Mouse (Mus musculus) midbrain, embryonic 15.5 days (tissue): ENCODE data around the gene Syvn1. TPM values are rescaled to one million over a fixed set of nuclear protein-coding genes. Genes with fewer than 3 reads are reported as not detected.
"Not testable (repeated sequence)": the region's sequence is repeated elsewhere in the genome, so short reads cannot be mapped to it uniquely, and the experiment has no call there.

Experiments
- ATAC-seq: fragments of 200-750 bp; cut with Nextera tagmentation; replicated peaks from 2 replicates; pipeline ENCODE4 v1.8.0; 2017; ENCODE audit warnings: moderate TSS enrichment
- H3K27ac ChIP-seq: fragments of 300-500 bp; sonication (generic); 2 replicates; pipeline ENCODE4 v1.5.1; 2015; ENCODE audit warnings: mild to moderate bottlenecking, inconsistent platforms
- H3K27me3 ChIP-seq: fragments of 300-500 bp; sonication (generic); replicated peaks from 2 replicates; pipeline ENCODE4 v1.6.1; 2015; ENCODE audit warnings: inconsistent platforms
- H3K36me3 ChIP-seq: fragments of 300-500 bp; sonication (generic); replicated peaks from 2 replicates; pipeline ENCODE4 v1.6.1; 2015; ENCODE audit warnings: inconsistent platforms
- H3K4me1 ChIP-seq: fragments of 300-500 bp; sonication (generic); 2 replicates; pipeline ENCODE4 v1.6.1; 2015; ENCODE audit warnings: inconsistent platforms
- H3K4me2 ChIP-seq: fragments of 300-500 bp; sonication (generic); 2 replicates; pipeline ENCODE4 v1.6.1; 2015; ENCODE audit warnings: inconsistent platforms, mild to moderate bottlenecking, moderate library complexity
- H3K4me3 ChIP-seq: fragments of 300-500 bp; sonication (generic); 2 replicates; pipeline ENCODE4 v1.5.1; 2015; ENCODE audit warnings: mild to moderate bottlenecking, inconsistent platforms
- H3K9ac ChIP-seq: fragments of 300-500 bp; sonication (generic); 2 replicates; pipeline ENCODE4 v1.6.1; 2015; ENCODE audit warnings: mild to moderate bottlenecking, inconsistent platforms
- H3K9me3 ChIP-seq: fragments of 300-500 bp; sonication (generic); 2 replicates; pipeline ENCODE4 v1.6.1; 2016; ENCODE audit warnings: inconsistent platforms
- WGBS: fragments of 180-500 bp; shearing (Covaris S2); methylation state at CpG from one replicate; pipeline ENCODE4 v1.1.7; 2015; ENCODE audit warnings: mixed read lengths; 5-methylcytosine and 5-hydroxymethylcytosine counted together
- polyA plus RNA-seq: library from polyadenylated mRNA; unstranded; fragments of >200 nt; fragmentation: Nextera tagmentation; extraction: Ambion mirVana; gene quantifications from 2 replicates; pipeline ENCODE4 v1.2.1, GENCODE M21; 2015

The Syvn1 gene
- polyA plus RNA-seq, 1 experiment from 2014 or later: 39.3 TPM

GRCm38 (mm10) chr19:6020276-6020675, 26.1 kb upstream of the Syvn1 start:
- Histone ChIP-seq H3K9ac (no peak overlapping the region), H3K4me3 (no peak overlapping the region), H3K4me1 (peaks cover 6% of the 10 kb centered on the region; the same call in 1 of the 2 replicates), H3K27me3 (peaks cover 16% of the 10 kb centered on the region), H3K4me2 (no peak overlapping the region), H3K36me3 (no peaks in the 10 kb centered on the region), H3K9me3 (no peaks in the 10 kb centered on the region), H3K27ac (no peak overlapping the region)
- WGBS: 60% methylated on average over 3 of the region's 3 CpGs
- ATAC-seq: no peak

GRCm38 (mm10) chr19:6023059-6023458, 23.3 kb upstream of the Syvn1 start:
- H3K9me3 ChIP-seq: no peaks in the 10 kb centered on the region
- ATAC-seq: no peak
- H3K27me3 ChIP-seq: no peaks in the 10 kb centered on the region
- no peaks in the 10 kb centered on the region for H3K4me1 ChIP-seq
- no peaks in the 10 kb centered on the region for H3K36me3 ChIP-seq
- no peak overlapping the region for H3K9ac ChIP-seq
- H3K27ac ChIP-seq: no peak overlapping the region
- H3K4me3 ChIP-seq: no peak overlapping the region
- WGBS: 67% methylated on average over 8 of the region's 8 CpGs
- H3K4me2 ChIP-seq: no peak overlapping the region

- no peak overlapping the region for H3K27ac ChIP-seq
- H3K27me3 ChIP-seq: no peaks in the 10 kb centered on the region
- WGBS: 85% methylated on average over 7 of the region's 7 CpGs
- H3K4me3 ChIP-seq: no peak overlapping the region
- H3K9ac ChIP-seq: no peak overlapping the region
- H3K36me3 ChIP-seq: no peaks in the 10 kb centered on the region
- no peak for ATAC-seq
- no peak overlapping the region for H3K4me2 ChIP-seq
- H3K9me3 ChIP-seq: no peaks in the 10 kb centered on the region
- H3K4me1 ChIP-seq: no peaks in the 10 kb centered on the region
Observed at GRCm38 (mm10) chr19:6023930-6024329, 22.4 kb upstream of the Syvn1 start.

- Histone ChIP-seq H3K4me3 (no peak overlapping the region), H3K9ac (no peak overlapping the region), H3K9me3 (no peaks in the 10 kb centered on the region), H3K27me3 (no peaks in the 10 kb centered on the region), H3K4me2 (no peak overlapping the region), H3K27ac (no peak overlapping the region), H3K36me3 (no peaks in the 10 kb centered on the region), H3K4me1 (no peaks in the 10 kb centered on the region)
- 86% methylated on average over 6 of the region's 6 CpGs for WGBS
- ATAC-seq: no peak
Observed at GRCm38 (mm10) chr19:6028991-6029390, 17.4 kb upstream of the Syvn1 start.

GRCm38 (mm10) chr19:6029426-6029825, 16.9 kb upstream of the Syvn1 start:
- Histone ChIP-seq H3K9ac (no peak overlapping the region), H3K4me2 (no peak overlapping the region), H3K27ac (no peak overlapping the region), H3K4me3 (no peak overlapping the region), H3K36me3 (no peaks in the 10 kb centered on the region), H3K4me1 (no peaks in the 10 kb centered on the region), H3K27me3 (no peaks in the 10 kb centered on the region), H3K9me3 (no peaks in the 10 kb centered on the region)
- no peak for ATAC-seq
- 76% methylated on average over 9 of the region's 9 CpGs for whole genome bisulfite sequencing

- no peak for ATAC-seq
- WGBS: 77% methylated on average over 14 of the region's 14 CpGs
- Histone ChIP-seq H3K36me3 (no peaks in the 10 kb centered on the region), H3K27ac (no peak overlapping the region), H3K4me2 (no peak overlapping the region), H3K9ac (no peak overlapping the region), H3K9me3 (no peaks in the 10 kb centered on the region), H3K4me3 (no peak overlapping the region), H3K27me3 (no peaks in the 10 kb centered on the region), H3K4me1 (no peaks in the 10 kb centered on the region)
Observed at GRCm38 (mm10) chr19:6030520-6031280, 15.7 kb upstream of the Syvn1 start.

- Histone ChIP-seq H3K9ac (no peak overlapping the region), H3K4me2 (no peak overlapping the region), H3K4me1 (no peaks in the 10 kb centered on the region), H3K27ac (no peak overlapping the region), H3K9me3 (no peaks in the 10 kb centered on the region), H3K27me3 (no peaks in the 10 kb centered on the region), H3K4me3 (no peak overlapping the region), H3K36me3 (no peaks in the 10 kb centered on the region)
- ATAC-seq: no peak
- 82% methylated on average over 9 of the region's 9 CpGs for WGBS
Observed at GRCm38 (mm10) chr19:6035966-6036585, 10.3 kb upstream of the Syvn1 start.

- Histone ChIP-seq H3K9ac (no peak overlapping the region), H3K27ac (no peak overlapping the region), H3K9me3 (no peaks in the 10 kb centered on the region), H3K4me1 (no peaks in the 10 kb centered on the region), H3K36me3 (no peaks in the 10 kb centered on the region), H3K4me2 (no peak overlapping the region), H3K4me3 (no peak overlapping the region), H3K27me3 (no peaks in the 10 kb centered on the region)
- ATAC-seq: no peak
Observed at GRCm38 (mm10) chr19:6037695-6038094, 8.7 kb upstream of the Syvn1 start.

GRCm38 (mm10) chr19:6038326-6038725, 8.1 kb upstream of the Syvn1 start:
- Histone ChIP-seq H3K27ac (no peak overlapping the region), H3K4me3 (no peak overlapping the region), H3K27me3 (no peaks in the 10 kb centered on the region), H3K36me3 (no peaks in the 10 kb centered on the region), H3K4me2 (no peak overlapping the region), H3K4me1 (no peaks in the 10 kb centered on the region), H3K9ac (no peak overlapping the region), H3K9me3 (no peaks in the 10 kb centered on the region)
- 79% methylated on average over 7 of the region's 7 CpGs for WGBS
- no peak for ATAC-seq

- no peaks in the 10 kb centered on the region for H3K27me3 ChIP-seq
- no peak overlapping the region for H3K4me2 ChIP-seq
- no peaks in the 10 kb centered on the region for H3K36me3 ChIP-seq
- H3K9ac ChIP-seq: no peak overlapping the region
- peaks cover 4% of the 10 kb centered on the region for H3K4me1 ChIP-seq
- ATAC-seq: no peak
- no peak overlapping the region for H3K4me3 ChIP-seq
- no peak overlapping the region for H3K27ac ChIP-seq
- H3K9me3 ChIP-seq: no peaks in the 10 kb centered on the region
Observed at GRCm38 (mm10) chr19:6040002-6040401, 6.4 kb upstream of the Syvn1 start.

- Histone ChIP-seq H3K36me3 (no peaks in the 10 kb centered on the region), H3K9ac (no peak overlapping the region), H3K4me2 (no peak overlapping the region), H3K4me1 (peaks cover 12% of the 10 kb centered on the region), H3K27ac (no peak overlapping the region), H3K27me3 (no peaks in the 10 kb centered on the region), H3K4me3 (no peak overlapping the region), H3K9me3 (no peaks in the 10 kb centered on the region)
- no peak for ATAC-seq
- WGBS: 76% methylated on average over 9 of the region's 9 CpGs
Observed at GRCm38 (mm10) chr19:6042293-6042692, 4.1 kb upstream of the Syvn1 start.

- WGBS: 59% methylated on average over 4 of the region's 4 CpGs
- H3K9me3 ChIP-seq, H3K9ac ChIP-seq, H3K27me3 ChIP-seq, H3K27ac ChIP-seq, ATAC-seq, H3K4me3 ChIP-seq, H3K4me2 ChIP-seq, H3K36me3 ChIP-seq: not testable (repeated sequence)
- H3K4me1 ChIP-seq: peaks cover 29% of the 10 kb centered on the region
Observed at GRCm38 (mm10) chr19:6044102-6044501, 2.3 kb upstream of the Syvn1 start.
